9 mouse cellular contexts compared by ENCODE assay signal in genomic region chr4:117915489-117916105, GRCm38 (mm10). TPM values are rescaled to one million over a fixed set of nuclear protein-coding genes. Genes with fewer than 3 reads are reported as not detected.
DNase-seq lines count a peak whose midpoint lies in the region; ATAC-seq and TF ChIP-seq lines count a peak whose summit lies in the region.
"Had no signal": no experiment of that assay in that cellular context is flagged by ENCODE, and none has a peak within 500 bp of the region (broad histone marks: within the 10 kb centered on the region; RNA-seq: fewer than 3 reads in every experiment).

No protein-coding gene starts in this region.

- H3K27ac ChIP-seq in heart, embryonic 11.5 days (ENCODE audit: low read depth, low read length) = peak overlapping the region; percentile 89; the same call in 1 of the 2 replicates
- H3K27ac ChIP-seq in CH12.LX (ENCODE audit: insufficient read depth, low read depth) = no peak overlapping the region
- no peak overlapping the region; the same call in 1 of the 2 replicates for H3K27ac ChIP-seq in liver, adult 2 months (replicated peaks; ENCODE audit: insufficient read depth, low read depth, low read length)
- peak overlapping the region; percentile 76; the same call in 1 of the 2 replicates for H3K27ac ChIP-seq in stomach, embryonic 15.5 days

- peak overlapping the region; percentile 92 for H3K4me2 ChIP-seq in heart, embryonic 11.5 days
- H3K4me2 ChIP-seq in CH12.LX (ENCODE audit: insufficient read depth, low read depth, poor library complexity, severe bottlenecking) = peak overlapping the region; percentile 54
- H3K4me2 ChIP-seq in stomach, embryonic 15.5 days = peak overlapping the region; percentile 97

- peaks cover 12% of the 10 kb centered on the region; the same call in 1 of the 2 replicates for H3K79me2 ChIP-seq in CH12.LX (replicated peaks; ENCODE audit: control insufficient read depth, extremely low read depth, insufficient read depth, poor library complexity, severe bottlenecking)
- peaks cover 11% of the 10 kb centered on the region for H3K79me2 ChIP-seq in liver, adult 2 months (ENCODE audit: control insufficient read depth, insufficient read depth, low read length)

- H3K9ac ChIP-seq in heart, embryonic 11.5 days (ENCODE audit: low read depth, low read length) = peak overlapping the region; percentile 77
- H3K9ac ChIP-seq in CH12.LX (ENCODE audit: insufficient read depth, low read depth) = peak overlapping the region; percentile 82
- peak overlapping the region; percentile 60 for H3K9ac ChIP-seq in liver, adult 2 months (ENCODE audit: low read depth, low read length)
- 0 out of 2 replicates have a peak overlapping the region, but pooled peaks have one; percentile 63 for H3K9ac ChIP-seq in stomach, embryonic 15.5 days

- H3K4me3 ChIP-seq in heart, embryonic 11.5 days (ENCODE audit: low read depth, low read length) = peak overlapping the region; percentile 60
- peak overlapping the region; percentile 84 to 96 (median 86) for H3K4me3 ChIP-seq in CH12.LX (replicated peaks in 1 of 3; ENCODE audit: low read depth in 2 of 3, low read length in 2 of 3, poor library complexity in 1 of 3)
- peak overlapping the region; percentile 89 for H3K4me3 ChIP-seq in liver, adult 2 months (ENCODE audit: insufficient read depth, low read depth, low read length)
- peak overlapping the region; percentile 73 for H3K4me3 ChIP-seq in stomach, embryonic 15.5 days (replicated peaks)

- WGBS in heart, embryonic 11.5 days (ENCODE audit: insufficient replicate concordance) = 6% methylated on average over 19 of the region's 19 CpGs
- 3% methylated on average over 19 of the region's 19 CpGs for WGBS in liver, adult 2 months
- 6% methylated on average over 19 of the region's 19 CpGs for WGBS in stomach, embryonic 15.5 days

- peaks cover 8% of the 10 kb centered on the region; the same call in 1 of the 2 replicates for H3K36me3 ChIP-seq in heart, embryonic 11.5 days (ENCODE audit: control insufficient read depth, insufficient read depth, low read length)
- peaks cover 13 to 31% of the 10 kb centered on the region in 2 experiments for H3K36me3 ChIP-seq in CH12.LX (replicated peaks in 1 of 2; ENCODE audit: control insufficient read depth in 1 of 2, insufficient read depth in 1 of 2, low read length in 1 of 2)
- H3K36me3 ChIP-seq in liver, adult 2 months (ENCODE audit: control insufficient read depth, insufficient read depth, low read length) = no peaks in the 10 kb centered on the region
- peaks cover 12% of the 10 kb centered on the region; the same call in 1 of the 2 replicates for H3K36me3 ChIP-seq in stomach, embryonic 15.5 days

- no peak for TF ChIP-seq POLR2A in CH12.LX (IDR thresholded peaks at IDR 0.05; ENCODE audit: low read depth, low read length)
- no peak for TF ChIP-seq POLR2A in liver, adult 2 months (IDR thresholded peaks at IDR 0.05; ENCODE audit: extremely low read depth, insufficient read depth, low read length)

- peaks cover 29% of the 10 kb centered on the region for H3K4me1 ChIP-seq in heart, embryonic 11.5 days (ENCODE audit: control insufficient read depth, insufficient read depth, low read length)
- H3K4me1 ChIP-seq in CH12.LX (ENCODE audit: control insufficient read depth in 1 of 2, insufficient read depth in 2 of 2) = peaks cover 6 to 49% of the 10 kb centered on the region in 2 experiments; a peak in 3 of 4 replicates
- peaks cover 10% of the 10 kb centered on the region for H3K4me1 ChIP-seq in liver, adult 2 months (ENCODE audit: control insufficient read depth, insufficient read depth, low read length)
- H3K4me1 ChIP-seq in stomach, embryonic 15.5 days = peaks cover 49% of the 10 kb centered on the region

- H3K9me3 ChIP-seq in heart, embryonic 11.5 days (replicated peaks; ENCODE audit: control insufficient read depth, low read length) = no peaks in the 10 kb centered on the region
- H3K9me3 ChIP-seq in CH12.LX (replicated peaks; ENCODE audit: low read length) = no peaks in the 10 kb centered on the region
- no peaks in the 10 kb centered on the region for H3K9me3 ChIP-seq in stomach, embryonic 15.5 days

- peak; percentile 24 for TF ChIP-seq EP300 in CH12.LX (IDR thresholded peaks at IDR 0.05; ENCODE audit: low read length)

- dilution Hi-C loops in CH12.LX (cut with MboI; ENCODE audit: extremely low pct_ligation_motif_present, extremely low pct_unique_long_range_greater_than_20kb, low sequenced_read_pairs) = no loop called here

- TF ChIP-seq CTCF in CH12.LX (conservative IDR thresholded peaks at IDR 0.05 in 1 of 2, IDR thresholded peaks at IDR 0.05 in 1 of 2; ENCODE audit: low read depth in 2 of 2, low read length in 2 of 2) = no peak
- no peak for TF ChIP-seq CTCF in liver, adult 2 months (IDR thresholded peaks at IDR 0.05; ENCODE audit: low read depth, low read length)

- H3K27me3 ChIP-seq in heart, embryonic 11.5 days (ENCODE audit: control insufficient read depth, insufficient read depth, low read length) = no peaks in the 10 kb centered on the region
- no peaks in the 10 kb centered on the region for H3K27me3 ChIP-seq in CH12.LX (replicated peaks)
- H3K27me3 ChIP-seq in liver, adult 2 months (ENCODE audit: control insufficient read depth, insufficient read depth, low read length) = no peaks in the 10 kb centered on the region
- H3K27me3 ChIP-seq in stomach, embryonic 15.5 days (replicated peaks) = no peaks in the 10 kb centered on the region

- ATAC-seq in heart, embryonic 11.5 days (replicated peaks; ENCODE audit: insufficient number of reproducible peaks, low FRiP score, low TSS enrichment) = no peak
- ATAC-seq in erythroid progenitor cell, adult 5-6 weeks (replicated peaks; ENCODE audit: low FRiP score, poor library complexity, severe bottlenecking) = peak; percentile 21
- ATAC-seq in stomach, embryonic 15.5 days (ENCODE audit: insufficient read depth, low FRiP score, low read depth) = no peak

- no peak for TF ChIP-seq RAD21 in CH12.LX (IDR thresholded peaks at IDR 0.05; ENCODE audit: low read depth, low read length)

- DNase-seq in heart, adult 9 months (ENCODE audit: low spot score in 2 of 2) = no peak
- DNase-seq in CH12.LX (ENCODE audit: extremely low read depth) = peak; percentile 29
- DNase-seq in liver, adult 2 months (ENCODE audit: extremely low read depth, low read depth, low spot score) = no peak
- no peak for DNase-seq in cerebellum, adult 11-12 months
- no peak for DNase-seq in spleen, postnatal 36 days (ENCODE audit: low spot score in 2 of 2)

- in situ Hi-C loops in CH12.LX (cut with MboI; ENCODE audit: low pct_ligation_motif_present, low pct_unique_long_range_greater_than_20kb, low sequenced_read_pairs) = loop anchor here (10.0 kb wide), 1 partner anchor 149 kb away; no protein-coding TSS in a partner anchor

RNA-seq across cellular contexts. Expression of gene Ipo13, which starts 0.8 kb away (rescaled TPM):
- 31.6 and 37.4 TPM in 2 replicates for polyA plus RNA-seq in heart, embryonic 11.5 days (2014; fragmentation: Nextera tagmentation; extraction: Ambion mirVana)
- total RNA-seq in CH12.LX (2012; rRNA removed) = 22.0 and 27.5 TPM in 2 replicates
- 5.9 and 7.4 TPM in 2 replicates for total RNA-seq in CH12.LX (2014; rRNA removed)
- polyA plus RNA-seq in CH12.LX (2012; ENCODE audit: insufficient read length, low read depth) = 46.5 and 54.1 TPM in 2 replicates
- 10.5 and 19.1 TPM in 2 replicates for total RNA-seq in erythroid progenitor cell, adult 5-6 weeks (2015; ENCODE audit: low replicate concordance)
- total RNA-seq in erythroid progenitor cell, adult 5-6 weeks (2017; ENCODE audit: low replicate concordance) = 14.5 and 17.9 TPM in 2 replicates
- 3.5 and 5.2 TPM in 2 replicates for total RNA-seq in liver, adult 2 months (2014; rRNA removed)
- 16.1 and 23.5 TPM in 2 replicates for polyA plus RNA-seq in liver, adult 2 months (2012; rRNA removed)
- polyA plus RNA-seq in stomach, embryonic 15.5 days (2015; fragmentation: Nextera tagmentation; extraction: Ambion mirVana) = 37.5 and 42.9 TPM in 2 replicates

RNA-seq across cellular contexts. Expression of gene Artn, which starts 14.0 kb away (rescaled TPM):
- 0.50 and 0.80 TPM in 2 replicates for polyA plus RNA-seq in heart, embryonic 11.5 days (2014; fragmentation: Nextera tagmentation; extraction: Ambion mirVana)
- total RNA-seq in CH12.LX (2012; rRNA removed) (not detected in 2 replicates), CH12.LX (2014; rRNA removed) (not detected in 2 replicates)
- polyA plus RNA-seq in CH12.LX (2012; ENCODE audit: insufficient read length, low read depth) = not detected in 2 replicates
- total RNA-seq in erythroid progenitor cell, adult 5-6 weeks (2015; ENCODE audit: low replicate concordance) = 12.2 and 14.8 TPM in 2 replicates
- total RNA-seq in erythroid progenitor cell, adult 5-6 weeks (2017; ENCODE audit: low replicate concordance) = 12.0 and 13.0 TPM in 2 replicates
- total RNA-seq in liver, adult 2 months (2014; rRNA removed) = not detected in 2 replicates
- polyA plus RNA-seq in liver, adult 2 months (2012; rRNA removed) = 0.07 TPM in 1 of 2 replicates, not detected in the other
- polyA plus RNA-seq in stomach, embryonic 15.5 days (2015; fragmentation: Nextera tagmentation; extraction: Ambion mirVana) = 6.9 and 7.0 TPM in 2 replicates
- total RNA-seq: neutrophil, adult 5-6 weeks had no signal

RNA-seq across cellular contexts. Expression of gene Dph2, which starts 23.8 kb away (rescaled TPM):
- polyA plus RNA-seq in heart, embryonic 11.5 days (2014; fragmentation: Nextera tagmentation; extraction: Ambion mirVana) = 12.7 and 14.2 TPM in 2 replicates
- total RNA-seq in CH12.LX (2012; rRNA removed) = 19.8 and 25.8 TPM in 2 replicates
- total RNA-seq in CH12.LX (2014; rRNA removed) = 20.9 and 21.5 TPM in 2 replicates
- 15.2 and 20.8 TPM in 2 replicates for polyA plus RNA-seq in CH12.LX (2012; ENCODE audit: insufficient read length, low read depth)
- 0.72 and 0.84 TPM in 2 replicates for total RNA-seq in erythroid progenitor cell, adult 5-6 weeks (2015; ENCODE audit: low replicate concordance)
- 1.2 and 5.9 TPM in 2 replicates for total RNA-seq in erythroid progenitor cell, adult 5-6 weeks (2017; ENCODE audit: low replicate concordance)
- total RNA-seq in liver, adult 2 months (2014; rRNA removed) = 1.7 and 1.9 TPM in 2 replicates
- 6.9 and 10.2 TPM in 2 replicates for polyA plus RNA-seq in liver, adult 2 months (2012; rRNA removed)
- 16.6 and 16.7 TPM in 2 replicates for polyA plus RNA-seq in stomach, embryonic 15.5 days (2015; fragmentation: Nextera tagmentation; extraction: Ambion mirVana)

RNA-seq across cellular contexts. Expression of gene Atp6v0b, which starts 28.5 kb away (rescaled TPM):
- polyA plus RNA-seq in heart, embryonic 11.5 days (2014; fragmentation: Nextera tagmentation; extraction: Ambion mirVana) = 194 and 197 TPM in 2 replicates
- total RNA-seq in CH12.LX (2012; rRNA removed) = 169 and 186 TPM in 2 replicates
- 165 and 176 TPM in 2 replicates for total RNA-seq in CH12.LX (2014; rRNA removed)
- 189 and 202 TPM in 2 replicates for polyA plus RNA-seq in CH12.LX (2012; ENCODE audit: insufficient read length, low read depth)
- 288 and 327 TPM in 2 replicates for total RNA-seq in erythroid progenitor cell, adult 5-6 weeks (2015; ENCODE audit: low replicate concordance)
- total RNA-seq in erythroid progenitor cell, adult 5-6 weeks (2017; ENCODE audit: low replicate concordance) = 61.0 and 77.4 TPM in 2 replicates
- 124 and 163 TPM in 2 replicates for total RNA-seq in liver, adult 2 months (2014; rRNA removed)
- 238 and 244 TPM in 2 replicates for polyA plus RNA-seq in liver, adult 2 months (2012; rRNA removed)
- 214 and 232 TPM in 2 replicates for polyA plus RNA-seq in stomach, embryonic 15.5 days (2015; fragmentation: Nextera tagmentation; extraction: Ambion mirVana)

RNA-seq across cellular contexts. Expression of gene B4galt2, which starts 32.3 kb away (rescaled TPM):
- 13.8 and 14.1 TPM in 2 replicates for polyA plus RNA-seq in heart, embryonic 11.5 days (2014; fragmentation: Nextera tagmentation; extraction: Ambion mirVana)
- 0.25 and 0.29 TPM in 2 replicates for total RNA-seq in CH12.LX (2012; rRNA removed)
- total RNA-seq in CH12.LX (2014; rRNA removed) = not detected in 2 replicates
- polyA plus RNA-seq in CH12.LX (2012; ENCODE audit: insufficient read length, low read depth) = 0.14 and 0.22 TPM in 2 replicates
- not detected in 2 replicates for total RNA-seq in erythroid progenitor cell, adult 5-6 weeks (2015; ENCODE audit: low replicate concordance)
- total RNA-seq in erythroid progenitor cell, adult 5-6 weeks (2017; ENCODE audit: low replicate concordance) = 0.45 TPM in 1 of 2 replicates, not detected in the other
- total RNA-seq in liver, adult 2 months (2014; rRNA removed) = 0.18 and 0.34 TPM in 2 replicates
- polyA plus RNA-seq in liver, adult 2 months (2012; rRNA removed) = 0.29 and 0.80 TPM in 2 replicates
- 16.6 and 17.9 TPM in 2 replicates for polyA plus RNA-seq in stomach, embryonic 15.5 days (2015; fragmentation: Nextera tagmentation; extraction: Ambion mirVana)
- total RNA-seq: neutrophil, adult 5-6 weeks had no signal

Comparison
In these comparisons a context has a peak if more than half of its experiments do, and no peak if none do; other contexts are left out.
1. H3K27ac ChIP-seq: peak in heart, embryonic 11.5 days (single experiment) and stomach, embryonic 15.5 days (single experiment); none in CH12.LX (single experiment) and liver, adult 2 months (single experiment).
2. Peak in every context shown above with its lines, with median percentiles within 50 percentile points of each other: H3K4me2 ChIP-seq, H3K4me3 ChIP-seq and H3K9ac ChIP-seq.